Mouse (Mus musculus) erythroblast, embryonic 14.5 days (primary cell): ENCODE data around the gene Pdcd1lg2. TPM values are rescaled to one million over a fixed set of nuclear protein-coding genes. Genes with fewer than 3 reads are reported as not detected.

Experiments
- H3K27me3 ChIP-seq: 2 replicates; pipeline ENCODE4 v1.6.1; 2012; ENCODE audit warnings: inconsistent platforms; ENCODE audit not compliant: control insufficient read depth
- H3K36me3 ChIP-seq: 2 replicates; pipeline ENCODE4 v1.6.1; 2012; ENCODE audit warnings: mild to moderate bottlenecking, inconsistent platforms; ENCODE audit not compliant: control insufficient read depth
- H3K4me1 ChIP-seq: 2 replicates; pipeline ENCODE4 v1.6.1; 2012; ENCODE audit warnings: inconsistent platforms; ENCODE audit not compliant: control insufficient read depth
- H3K4me3 ChIP-seq: replicated peaks from 2 replicates; pipeline ENCODE3; 2012; ENCODE audit warnings: moderate library complexity, mild to moderate bottlenecking, inconsistent platforms
- H3K9me3 ChIP-seq: 2 replicates; pipeline ENCODE4 v1.6.1; 2012; ENCODE audit warnings: low read length, inconsistent platforms, mixed read lengths; ENCODE audit not compliant: control insufficient read depth
- GATA1 ChIP-seq: IDR thresholded peaks from 2 replicates; pipeline ENCODE4 v1.6.1; 2012; ENCODE audit warnings: low read length, inconsistent platforms, mixed read lengths
- TAL1 ChIP-seq: IDR thresholded peaks from 3 replicates; pipeline ENCODE4 v1.6.1; 2012; ENCODE audit warnings: low read length, inconsistent platforms, mixed read lengths
- polyA plus RNA-seq: library from polyadenylated mRNA; stranded (reverse); fragments of >175 nt; gene quantifications from 2 replicates; pipeline ENCODE4 v1.2.3, GENCODE M21; 2012

Pdcd1lg2 gene
- polyA plus RNA-seq, 1 experiment: not detected

GRCm38 (mm10) chr19:29448373-29448772 is 37.7 kb downstream of the Pdcd1lg2 start:
- H3K36me3 ChIP-seq: no peaks in the 10 kb centered on the region
- H3K27me3 ChIP-seq: no peaks in the 10 kb centered on the region
- H3K9me3 ChIP-seq: no peaks in the 10 kb centered on the region
- no peak for TF ChIP-seq TAL1
- no peak for TF ChIP-seq GATA1
- no peak overlapping the region for H3K4me3 ChIP-seq
- H3K4me1 ChIP-seq: no peaks in the 10 kb centered on the region

GRCm38 (mm10) chr19:29450376-29450775 is 39.7 kb downstream of the Pdcd1lg2 start:
- Histone ChIP-seq H3K9me3 (no peaks in the 10 kb centered on the region), H3K4me3 (no peak overlapping the region), H3K27me3 (no peaks in the 10 kb centered on the region; the same call in 1 of the 2 replicates), H3K4me1 (no peaks in the 10 kb centered on the region), H3K36me3 (no peaks in the 10 kb centered on the region)
- TF ChIP-seq TAL1 (no peak), GATA1 (no peak)

- Histone ChIP-seq H3K4me1 (no peaks in the 10 kb centered on the region), H3K27me3 (no peaks in the 10 kb centered on the region; the same call in 1 of the 2 replicates), H3K4me3 (no peak overlapping the region), H3K9me3 (no peaks in the 10 kb centered on the region), H3K36me3 (no peaks in the 10 kb centered on the region)
- TF ChIP-seq GATA1 (no peak), TAL1 (no peak)
Measured at GRCm38 (mm10) chr19:29454141-29454601, 43.5 kb downstream of the Pdcd1lg2 start.

DNA sequence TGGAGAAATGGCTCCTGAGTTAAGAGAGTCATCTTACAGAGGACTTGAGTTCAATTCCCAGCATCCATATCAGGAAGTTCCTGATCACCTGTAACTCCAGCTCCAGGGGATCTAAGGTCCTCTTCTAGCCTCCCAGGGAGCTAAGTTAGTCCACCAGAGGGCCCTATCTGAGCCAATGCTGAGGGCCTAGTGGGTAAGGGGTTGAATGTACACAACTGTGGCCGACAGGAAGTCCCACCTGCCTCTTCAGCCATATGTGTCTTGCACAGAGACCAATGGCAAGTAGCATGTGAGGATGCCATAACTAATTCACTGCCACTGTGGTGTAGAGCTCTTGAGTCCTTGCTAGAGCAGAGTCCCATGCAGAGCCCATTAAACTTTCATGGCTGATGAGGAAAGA is 44.4 kb downstream of the Pdcd1lg2 start:
- TF ChIP-seq TAL1 (no peak), GATA1 (no peak)
- Histone ChIP-seq H3K36me3 (no peaks in the 10 kb centered on the region), H3K9me3 (no peaks in the 10 kb centered on the region), H3K4me3 (no peak overlapping the region), H3K27me3 (no peaks in the 10 kb centered on the region; the same call in 1 of the 2 replicates), H3K4me1 (no peaks in the 10 kb centered on the region)

- Histone ChIP-seq H3K27me3 (no peaks in the 10 kb centered on the region; the same call in 1 of the 2 replicates), H3K4me1 (no peaks in the 10 kb centered on the region), H3K4me3 (no peak overlapping the region), H3K36me3 (no peaks in the 10 kb centered on the region), H3K9me3 (no peaks in the 10 kb centered on the region)
- TF ChIP-seq TAL1: no peak
- TF ChIP-seq GATA1: no peak
Measured at GRCm38 (mm10) chr19:29457982-29458381, 47.3 kb downstream of the Pdcd1lg2 start.

- TF ChIP-seq GATA1: no peak
- TF ChIP-seq TAL1: no peak
- Histone ChIP-seq H3K4me1 (no peaks in the 10 kb centered on the region; the same call in 1 of the 2 replicates), H3K36me3 (no peaks in the 10 kb centered on the region), H3K27me3 (no peaks in the 10 kb centered on the region), H3K9me3 (no peaks in the 10 kb centered on the region), H3K4me3 (no peak overlapping the region)
Measured at GRCm38 (mm10) chr19:29462462-29462861, 51.7 kb downstream of the Pdcd1lg2 start.

DNA sequence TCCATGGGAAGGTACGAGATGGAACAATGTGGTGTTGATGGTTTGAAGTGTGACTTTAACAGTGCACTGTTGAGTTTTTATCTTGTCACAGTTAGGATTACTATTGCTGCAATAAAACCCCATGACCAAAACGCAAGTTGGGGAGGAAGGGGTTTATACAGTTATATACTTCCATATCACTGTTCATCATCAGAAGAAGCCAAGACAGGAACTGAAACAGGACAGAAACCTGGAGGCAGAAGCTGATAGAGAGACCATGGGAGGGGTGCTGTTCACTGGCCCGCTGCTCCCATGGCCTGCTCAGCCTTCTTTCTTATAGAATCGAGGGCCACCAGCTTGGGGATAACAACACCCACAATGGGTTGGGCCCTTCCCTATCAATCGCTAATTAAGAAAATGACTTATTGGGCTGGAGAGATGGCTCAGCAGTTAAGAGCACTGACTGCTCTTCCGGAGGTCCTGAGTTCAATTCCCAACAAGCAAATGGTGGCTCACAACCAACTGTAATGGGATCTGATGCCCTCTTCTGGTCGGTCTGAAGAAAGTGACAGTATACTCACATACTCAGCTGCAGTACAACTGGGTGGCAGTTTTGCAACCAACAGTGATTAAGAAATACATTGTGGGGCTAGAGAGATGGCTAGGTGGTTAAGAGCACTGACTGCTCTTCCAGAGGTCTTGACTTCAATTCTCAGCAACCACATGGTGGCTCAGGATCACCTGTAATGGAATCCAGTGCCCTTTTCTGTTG is 53.1 kb downstream of the Pdcd1lg2 start:
- no peaks in the 10 kb centered on the region for H3K36me3 ChIP-seq
- no peaks in the 10 kb centered on the region for H3K27me3 ChIP-seq
- H3K9me3 ChIP-seq: no peaks in the 10 kb centered on the region
- TF ChIP-seq GATA1: no peak
- no peak for TF ChIP-seq TAL1
- peaks cover under 1% of the 10 kb centered on the region for H3K4me1 ChIP-seq
- H3K4me3 ChIP-seq: no peak overlapping the region

DNA sequence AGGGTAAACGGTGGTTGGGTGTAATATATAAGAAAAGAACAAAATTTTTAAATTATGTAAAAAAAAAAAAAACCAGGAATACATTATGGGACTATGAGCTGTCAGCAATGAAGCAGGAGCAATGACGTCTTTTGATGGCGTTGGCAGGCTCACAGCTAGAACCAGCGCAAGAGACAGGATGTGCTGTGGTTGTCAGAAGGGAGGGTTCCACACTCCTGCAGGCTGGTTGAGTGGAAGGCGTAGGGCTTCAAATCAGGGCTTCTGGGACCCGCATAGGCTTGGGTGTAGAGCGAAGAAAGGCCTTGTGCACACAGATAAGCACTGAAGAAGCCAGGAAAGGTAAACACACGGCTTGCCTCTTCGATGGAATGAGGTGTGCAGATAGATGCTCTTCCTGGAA is 56.1 kb downstream of the Pdcd1lg2 start:
- H3K4me1 ChIP-seq: peaks cover 14% of the 10 kb centered on the region
- no peaks in the 10 kb centered on the region for H3K36me3 ChIP-seq
- H3K27me3 ChIP-seq: no peaks in the 10 kb centered on the region
- no peaks in the 10 kb centered on the region for H3K9me3 ChIP-seq
- TF ChIP-seq GATA1 (no peak), TAL1 (no peak)
- no peak overlapping the region for H3K4me3 ChIP-seq

DNA sequence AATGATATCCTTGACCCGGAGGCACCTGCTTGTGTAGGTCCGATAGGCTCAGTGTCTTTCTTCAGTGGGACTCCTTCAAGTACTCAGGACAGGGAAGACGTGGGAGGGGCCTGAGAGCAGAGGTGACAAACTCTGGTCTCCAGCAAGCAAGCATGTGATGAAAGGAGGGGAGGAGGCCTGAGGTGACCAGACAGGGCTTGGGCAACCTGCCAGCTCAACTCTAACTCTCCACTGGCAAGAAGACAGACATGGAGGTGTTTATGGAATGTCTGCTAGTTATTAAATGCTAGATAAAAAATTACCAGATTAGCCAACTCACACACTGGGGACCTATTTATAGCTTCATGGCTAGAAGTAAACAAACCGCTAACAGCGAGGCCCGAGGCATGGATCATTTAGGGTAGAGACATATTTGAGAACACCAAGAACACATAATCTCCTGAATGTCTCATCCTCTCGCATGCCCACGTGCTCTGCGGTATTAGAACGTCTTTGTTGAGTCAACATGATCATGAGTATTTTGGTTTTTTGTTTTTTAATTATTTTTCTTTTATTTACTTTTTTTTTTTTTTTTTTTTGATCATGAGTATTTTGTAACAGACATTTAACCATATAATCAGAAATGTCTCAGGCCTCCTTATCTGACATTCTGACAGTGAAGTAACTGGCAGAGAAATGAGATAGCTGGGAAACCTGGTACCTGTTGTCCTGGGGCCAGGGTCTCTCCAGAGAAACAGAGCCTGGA is 58.4 kb downstream of the Pdcd1lg2 start:
- Histone ChIP-seq H3K36me3 (no peaks in the 10 kb centered on the region), H3K4me1 (peaks cover 21% of the 10 kb centered on the region), H3K27me3 (no peaks in the 10 kb centered on the region), H3K9me3 (no peaks in the 10 kb centered on the region), H3K4me3 (no peak overlapping the region)
- TF ChIP-seq GATA1 (no peak), TAL1 (no peak)
